Mouse (Mus musculus): ENCODE results near the gene Cdkl3.

GRCm38 (mm10) chr11:52011011-52011410 lies 7.0 kb downstream of the Cdkl3 start:
- TF ChIP-seq CTCF (IDR thresholded peaks at IDR 0.05; ENCODE audit: extremely low read depth, insufficient read depth, low read length) (no peak), POLR2A (IDR thresholded peaks at IDR 0.05; ENCODE audit: extremely low read depth, insufficient read depth, low read length) (no peak)

Measured in cortical plate, adult 2 months (tissue).